Mouse (Mus musculus) mesoderm, embryonic 11.5 days (tissue): ENCODE data around the gene Hist1h3e.
A peak's percentile ranks its signal among the peaks of the same experiment; 100 is the strongest.

ENCODE experiments used
- DNase-seq: peaks from one replicate; pipeline ENCODE4 v3.0.0-alpha.2; 2012; ENCODE audit warnings: low read depth, low spot score

The Hist1h3e gene

GRCm38 (mm10) chr13:23538249-23538648 is 23.9 kb downstream of the Hist1h3e start:
- no peak for DNase-seq

GRCm38 (mm10) chr13:23537006-23537710 is 25.0 kb downstream of the Hist1h3e start:
- DNase-seq: no peak

- DNase-seq: no peak
Observed at GRCm38 (mm10) chr13:23536076-23536822, 25.9 kb downstream of the Hist1h3e start.

GRCm38 (mm10) chr13:23535137-23536075 is 26.8 kb downstream of the Hist1h3e start, which contains the start of gene Hist1h3g:
TSS of gene Hist1h3g (plus strand) at chr13:23535422.
- peak; percentile 96 for DNase-seq

- DNase-seq: no peak
Observed at GRCm38 (mm10) chr13:23534368-23535131, 27.6 kb downstream of the Hist1h3e start.

GRCm38 (mm10) chr13:23533560-23534367 is 28.4 kb downstream of the Hist1h3e start, which contains the start of gene Hist1h2af:
TSS of gene Hist1h2af (plus strand) at chr13:23533906.
- peak; percentile 91 for DNase-seq

GRCm38 (mm10) chr13:23532262-23533075 is 29.7 kb downstream of the Hist1h3e start:
- no peak for DNase-seq

GRCm38 (mm10) chr13:23530901-23531875 is 31.0 kb downstream of the Hist1h3e start, which contains the start of gene Hist1h4h:
TSS of gene Hist1h4h (plus strand) at chr13:23531050.
- DNase-seq: peak; percentile 98

GRCm38 (mm10) chr13:23530181-23530900 is 31.8 kb downstream of the Hist1h3e start:
- DNase-seq: no peak

- DNase-seq: no peak
Observed at GRCm38 (mm10) chr13:23529480-23530165, 32.5 kb downstream of the Hist1h3e start.

- DNase-seq: no peak
Observed at GRCm38 (mm10) chr13:23529005-23529404, 33.2 kb downstream of the Hist1h3e start.

GRCm38 (mm10) chr13:23526312-23526711 is 35.9 kb downstream of the Hist1h3e start:
- peak; percentile 92 for DNase-seq

- no peak for DNase-seq
Observed at GRCm38 (mm10) chr13:23525901-23526300, 36.3 kb downstream of the Hist1h3e start.

- peak; percentile 93 for DNase-seq
Observed at GRCm38 (mm10) chr13:23524654-23525053, 37.5 kb downstream of the Hist1h3e start.

- DNase-seq: no peak
Observed at GRCm38 (mm10) chr13:23523976-23524375, 38.2 kb downstream of the Hist1h3e start.

GRCm38 (mm10) chr13:23521703-23522102 is 40.5 kb downstream of the Hist1h3e start:
- DNase-seq: peak; percentile 83

GRCm38 (mm10) chr13:23519416-23519815 is 42.8 kb downstream of the Hist1h3e start:
- DNase-seq: peak; percentile 86
